In genomic region chr3:62278279-62278678, GRCm38 (mm10) we compare ENCODE assay signal across 22 mouse cellular contexts. TPM values are rescaled to one million over a fixed set of nuclear protein-coding genes. Genes with fewer than 3 reads are reported as not detected.
"Had no signal": no experiment of that assay in that cellular context is flagged by ENCODE, and none has a peak within 500 bp of the region (broad histone marks: within the 10 kb centered on the region; RNA-seq: fewer than 3 reads in every experiment).

No protein-coding gene starts in this region.

- H3K4me3 ChIP-seq: lung, embryonic 15.5 days; megakaryocyte, embryonic 14.5 days; midbrain, embryonic 12.5 days; myocyte; neural tube, embryonic 13.5 days; neural tube, embryonic 15.5 days had no signal

- H3K4me2 ChIP-seq: lung, embryonic 15.5 days; midbrain, embryonic 12.5 days; neural tube, embryonic 13.5 days; neural tube, embryonic 15.5 days had no signal

- H3K36me3 ChIP-seq: lung, embryonic 15.5 days; midbrain, embryonic 12.5 days; neural tube, embryonic 13.5 days; neural tube, embryonic 15.5 days had no signal

- H3K9me3 ChIP-seq: lung, embryonic 15.5 days; megakaryocyte, embryonic 14.5 days; midbrain, embryonic 12.5 days; neural tube, embryonic 13.5 days; neural tube, embryonic 15.5 days had no signal

- H3K27ac ChIP-seq: lung, embryonic 15.5 days; macrophage; midbrain, embryonic 12.5 days; neural tube, embryonic 13.5 days; neural tube, embryonic 15.5 days had no signal

- ATAC-seq: lung, postnatal 0 days; midbrain, embryonic 16.5 days had no signal

- DNase-seq: lung, adult 2 months; lung, postnatal 14 days; lung, postnatal 36 days; midbrain, embryonic 14.5 days; retina, postnatal 1 day; right cerebral cortex, adult 18-20 months; right cerebral cortex, postnatal 25 days; right cerebral cortex, postnatal 4 days; spleen, adult 18-20 months; thymus, adult 18-20 months; thymus, postnatal 14 days; thymus, postnatal 36 days had no signal

- H3K27me3 ChIP-seq: lung, embryonic 15.5 days; megakaryocyte, embryonic 14.5 days; midbrain, embryonic 12.5 days; neural tube, embryonic 13.5 days; neural tube, embryonic 15.5 days had no signal

- H3K4me1 ChIP-seq: lung, embryonic 15.5 days; megakaryocyte, embryonic 14.5 days; midbrain, embryonic 12.5 days; neural tube, embryonic 13.5 days; neural tube, embryonic 15.5 days had no signal

- H3K9ac ChIP-seq: lung, embryonic 15.5 days; midbrain, embryonic 12.5 days; neural tube, embryonic 13.5 days; neural tube, embryonic 15.5 days had no signal

RNA-seq across cellular contexts. Expression of gene Arhgef26, which starts 59.9 kb away (rescaled TPM):
- total RNA-seq: megakaryocyte progenitor cell, adult 5-6 weeks had no signal
- polyA plus RNA-seq: macrophage had no signal
